Mouse (Mus musculus): ENCODE measurements around the gene Trim2. TPM values are rescaled to one million over a fixed set of nuclear protein-coding genes. Genes with fewer than 3 reads are reported as not detected.
A peak's percentile ranks its signal among the peaks of the same experiment; 100 is the strongest.

The Trim2 gene
- total RNA-seq, 2 experiments from 2014 or later = 9.1 to 9.9 TPM

GRCm38 (mm10) chr3:84125704-84126289, 180.9 kb downstream of the Trim2 start:
- intact Hi-C loops (cut with DNase I) = no loop called here
- DNase-seq = no peak

- DNase-seq = peak; percentile 36 to 51
- intact Hi-C loops (cut with DNase I) = loop anchor here (1.0 to 5.0 kb wide), 2 partner anchors 86 to 176 kb away; no protein-coding TSS in a partner anchor
Measured at GRCm38 (mm10) chr3:84123461-84123860, 183.2 kb downstream of the Trim2 start.

- no peak for DNase-seq
Measured at GRCm38 (mm10) chr3:84118718-84119117, 188.0 kb downstream of the Trim2 start.

GRCm38 (mm10) chr3:84118178-84118577, 188.5 kb downstream of the Trim2 start:
- peak in 1 of 2 experiments; percentile 15 for DNase-seq
- intact Hi-C loops (cut with DNase I) = no loop called here

More at GRCm38 (mm10) chr3:84118718-84119117, 188.0 kb downstream of the Trim2 start:
- intact Hi-C loops (cut with DNase I) = no loop called here

Other genes starting within 250 kb of the Trim2 start
- gene Mnd1, start 151.1 kb downstream of the Trim2 start, total RNA-seq (2021) = 1 to 10 TPM; 6.5 to 7.5 TPM
- gene Gm6525, start 132.8 kb downstream of the Trim2 start, total RNA-seq (2021) = under 1 TPM in 1 of 2 experiments, not detected in 1; 0.25 TPM
- gene Fhdc1, start 173.6 kb upstream of the Trim2 start, total RNA-seq (2021) = 1 to 10 TPM in 1 of 2 experiments, under 1 TPM in 1; 0.41 to 1.2 TPM

Data from heart, postnatal 10 days (tissue).